Mouse (Mus musculus) lung, postnatal 0 days (tissue): ENCODE data around the gene Ddb1. TPM values are rescaled to one million over a fixed set of nuclear protein-coding genes. Genes with fewer than 3 reads are reported as not detected.
A peak's percentile ranks its signal among the peaks of the same experiment; 100 is the strongest.
"Not testable (repeated sequence)": the region's sequence is repeated elsewhere in the genome, so short reads cannot be mapped to it uniquely, and the experiment has no call there.

Source experiments
- ATAC-seq: fragments of 200-750 bp; cut with Nextera tagmentation; 2 replicates; pipeline ENCODE4 v1.8.0; 2017; ENCODE audit warnings: moderate library complexity
- DNase-seq: peaks from one replicate; pipeline ENCODE4 v3.0.0-alpha.2; 2016; ENCODE audit warnings: low spot score
- H3K27ac ChIP-seq: fragments of 300-500 bp; sonication (generic); 2 replicates; pipeline ENCODE4 v1.5.1; 2014; ENCODE audit warnings: antibody characterized with exemption, mild to moderate bottlenecking, low read length, mixed read lengths
- H3K27me3 ChIP-seq: fragments of 300-500 bp; sonication (generic); replicated peaks from 2 replicates; pipeline ENCODE4 v1.6.1; 2014; ENCODE audit warnings: low read length, mixed read lengths; ENCODE audit not compliant: insufficient read depth
- H3K36me3 ChIP-seq: fragments of 300-500 bp; sonication (generic); 2 replicates; pipeline ENCODE4 v1.6.1; 2014; ENCODE audit warnings: low read length, mixed read lengths; ENCODE audit not compliant: insufficient read depth
- H3K4me1 ChIP-seq: fragments of 300-500 bp; sonication (generic); 2 replicates; pipeline ENCODE4 v1.6.1; 2014; ENCODE audit warnings: antibody characterized with exemption, low read depth, low read length, mixed read lengths; ENCODE audit not compliant: insufficient read depth
- H3K4me2 ChIP-seq: fragments of 300-500 bp; sonication (generic); replicated peaks from 2 replicates; pipeline ENCODE4 v1.6.1; 2014; ENCODE audit warnings: low read depth, mild to moderate bottlenecking, low read length, moderate library complexity, mixed read lengths
- H3K4me3 ChIP-seq: fragments of 300-500 bp; sonication (generic); 2 replicates; pipeline ENCODE4 v1.5.1; 2014; ENCODE audit warnings: low read depth, low read length
- H3K9ac ChIP-seq: fragments of 300-500 bp; sonication (generic); replicated peaks from 2 replicates; pipeline ENCODE4 v1.6.1; 2014; ENCODE audit warnings: low read depth, mild to moderate bottlenecking
- H3K9me3 ChIP-seq: fragments of 300-500 bp; sonication (generic); 2 replicates; pipeline ENCODE4 v1.6.1; 2016; ENCODE audit warnings: low read length, mixed read lengths
- CTCF ChIP-seq: IDR thresholded peaks from 2 replicates; pipeline ENCODE4 v1.5.1; 2016; ENCODE audit warnings: antibody characterized with exemption, mild to moderate bottlenecking
- EP300 ChIP-seq: IDR thresholded peaks from 2 replicates; pipeline ENCODE4 v1.6.1; 2016; ENCODE audit warnings: antibody characterized with exemption, mild to moderate bottlenecking, control low read depth
- WGBS: fragments of 180-500 bp; shearing (Covaris S2); extraction: QIAGEN DNeasy Blood & Tissue Kit; methylation state at CpG from one replicate; pipeline ENCODE4 v1.1.7; 2014; 5-methylcytosine and 5-hydroxymethylcytosine counted together
- polyA plus RNA-seq: library from polyadenylated mRNA; unstranded; fragments of >200 nt; fragmentation: Nextera tagmentation; extraction: Ambion mirVana; gene quantifications from 2 replicates; pipeline ENCODE4 v1.2.1, GENCODE M21; 2015

Ddb1 gene
- 178 and 181 TPM in 2 replicates for polyA plus RNA-seq

GRCm38 (mm10) chr19:10605293-10605900 lies at the start of gene Ddb1, which contains the start of gene Tkfc:
TSS of gene Ddb1 (plus strand) at chr19:10605327.
TSS of gene Tkfc (minus strand) at chr19:10605654.
- H3K9me3 ChIP-seq = no peaks in the 10 kb centered on the region
- no peaks in the 10 kb centered on the region for H3K27me3 ChIP-seq
- peak within 1 kb of the TSS; percentile 68 for H3K4me2 ChIP-seq
- DNase-seq = peak; percentile 99
- H3K9ac ChIP-seq = peak within 1 kb of the TSS; percentile 90
- peak within 1 kb of the TSS; percentile 93 for H3K4me3 ChIP-seq
- TF ChIP-seq EP300 = no peak
- peak; percentile 76 for TF ChIP-seq CTCF
- H3K4me1 ChIP-seq = peaks cover 9% of the 10 kb centered on the region; the same call in 1 of the 2 replicates
- ATAC-seq = peak; percentile 97
- H3K27ac ChIP-seq = peak within 1 kb of the TSS; percentile 98
- WGBS = under 1% methylated on average over 46 of the region's 49 CpGs
- peaks cover 16% of the 10 kb centered on the region; the same call in 1 of the 2 replicates for H3K36me3 ChIP-seq

GRCm38 (mm10) chr19:10555624-10556510 lies 49.3 kb upstream of the Ddb1 start, which contains the start of gene Tmem216:
TSS of gene Tmem216 (minus strand) at chr19:10556238.
- ATAC-seq = peak; percentile 99
- Histone ChIP-seq H3K4me2 (peak within 1 kb of the TSS; percentile 73), H3K9me3 (no peaks in the 10 kb centered on the region), H3K27me3 (no peaks in the 10 kb centered on the region), H3K4me1 (peaks cover 7% of the 10 kb centered on the region; the same call in 1 of the 2 replicates), H3K36me3 (peaks cover 4% of the 10 kb centered on the region; the same call in 1 of the 2 replicates), H3K27ac (peak within 1 kb of the TSS; percentile 74), H3K4me3 (peak within 1 kb of the TSS; percentile 65), H3K9ac (peak within 1 kb of the TSS; percentile 51)
- peak; percentile 93 for DNase-seq
- 1% methylated on average over 40 of the region's 43 CpGs for WGBS
- TF ChIP-seq CTCF (peak; percentile 27), EP300 (0 out of 2 replicates have a peak, but pooled peaks have one; percentile 43)

GRCm38 (mm10) chr19:10557001-10557400 lies 48.1 kb upstream of the Ddb1 start:
- WGBS = 68% methylated on average over 2 of the region's 2 CpGs
- Histone ChIP-seq H3K36me3 (no peaks in the 10 kb centered on the region), H3K27ac (no peak overlapping the region), H3K9me3 (no peaks in the 10 kb centered on the region), H3K27me3 (no peaks in the 10 kb centered on the region), H3K4me1 (peaks cover 7% of the 10 kb centered on the region; the same call in 1 of the 2 replicates), H3K4me3 (no peak overlapping the region), H3K9ac (no peak overlapping the region), H3K4me2 (no peak overlapping the region)
- TF ChIP-seq EP300 (no peak), CTCF (no peak)
- no peak for ATAC-seq
- DNase-seq = no peak

- Histone ChIP-seq H3K4me2 (no peak overlapping the region), H3K36me3 (no peaks in the 10 kb centered on the region), H3K27me3 (no peaks in the 10 kb centered on the region), H3K9ac (no peak overlapping the region), H3K4me1 (peaks cover 7% of the 10 kb centered on the region; the same call in 1 of the 2 replicates), H3K27ac (no peak overlapping the region), H3K4me3 (no peak overlapping the region), H3K9me3 (no peaks in the 10 kb centered on the region)
- TF ChIP-seq EP300 = no peak
- TF ChIP-seq CTCF = no peak
- no peak for ATAC-seq
- WGBS = 83% methylated on average over 2 of the region's 2 CpGs
- DNase-seq = no peak
These were observed 47.7 kb upstream of the Ddb1 start for GRCm38 (mm10) chr19:10557430-10557829.

GRCm38 (mm10) chr19:10557837-10558375 lies 47.2 kb upstream of the Ddb1 start:
- H3K27ac ChIP-seq, H3K9me3 ChIP-seq, DNase-seq, H3K4me3 ChIP-seq, H3K36me3 ChIP-seq, H3K27me3 ChIP-seq, H3K4me1 ChIP-seq, H3K4me2 ChIP-seq, ATAC-seq, H3K9ac ChIP-seq: not testable (repeated sequence)
- WGBS = 66% methylated on average over 4 of the region's 4 CpGs
- peak; percentile 13 for TF ChIP-seq CTCF

GRCm38 (mm10) chr19:10560108-10560507 lies 45.0 kb upstream of the Ddb1 start:
- ATAC-seq = no peak

More at GRCm38 (mm10) chr19:10560108-10560507, 45.0 kb upstream of the Ddb1 start:
- Histone ChIP-seq H3K27me3 (no peaks in the 10 kb centered on the region), H3K4me1 (peaks cover 2% of the 10 kb centered on the region; the same call in 1 of the 2 replicates), H3K9ac (no peak overlapping the region), H3K27ac (no peak overlapping the region), H3K36me3 (no peaks in the 10 kb centered on the region), H3K4me2 (no peak overlapping the region), H3K4me3 (no peak overlapping the region), H3K9me3 (no peaks in the 10 kb centered on the region)
- peak; percentile 55 for DNase-seq
- WGBS = 41% methylated on average over 5 of the region's 5 CpGs
- TF ChIP-seq CTCF (peak; percentile 60), EP300 (no peak)
